Comparison of ENCODE assay signal across 8 mouse cellular contexts in the genomic region with DNA sequence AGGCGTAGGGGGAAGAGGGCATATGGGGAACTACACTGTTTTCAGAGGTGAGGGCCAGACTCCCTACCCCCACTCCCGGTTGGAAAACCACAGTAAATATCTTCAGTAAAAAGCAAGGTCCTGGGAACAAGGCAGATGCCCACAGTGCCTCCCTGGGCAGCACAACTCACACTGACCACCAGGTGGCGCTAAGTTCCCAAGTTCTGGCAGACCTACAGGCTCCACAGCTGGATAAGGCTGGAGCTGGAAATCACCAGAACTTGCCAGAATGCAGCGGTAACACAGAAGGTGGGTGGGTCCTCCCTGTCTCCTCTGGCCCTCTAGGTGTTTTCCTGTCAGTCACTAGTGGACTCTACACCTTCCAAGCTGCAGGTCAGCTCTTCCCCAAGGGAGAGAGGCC. TPM values are rescaled to one million over a fixed set of nuclear protein-coding genes. Genes with fewer than 3 reads are reported as not detected.
DNase-seq lines count a peak whose midpoint lies in the region; ATAC-seq and TF ChIP-seq lines count a peak whose summit lies in the region.

No protein-coding gene starts in this region.

- H3K27me3 ChIP-seq in heart, embryonic 13.5 days (replicated peaks), result peaks cover 12% of the 10 kb centered on the region
- H3K27me3 ChIP-seq in liver, embryonic 11.5 days (replicated peaks; ENCODE audit: control insufficient read depth, insufficient read depth, low read length), result no peaks in the 10 kb centered on the region; the same call in 1 of the 2 replicates
- H3K27me3 ChIP-seq in stomach, embryonic 14.5 days (ENCODE audit: control insufficient read depth, insufficient read depth, low read length), result no peaks in the 10 kb centered on the region

- 9% methylated on average over 4 of the region's 4 CpGs for WGBS in bone marrow, adult 2 months
- WGBS in heart, embryonic 13.5 days, result 8% methylated on average over 4 of the region's 4 CpGs
- WGBS in liver, embryonic 11.5 days, result 9% methylated on average over 4 of the region's 4 CpGs
- WGBS in stomach, embryonic 14.5 days, result 17% methylated on average over 4 of the region's 4 CpGs

- TF ChIP-seq POLR2A in bone marrow, adult 2 months (IDR thresholded peaks at IDR 0.05; ENCODE audit: borderline replicate concordance, control insufficient read depth, low read depth, low read length), result no peak

- H3K9me3 ChIP-seq in heart, embryonic 13.5 days, result no peaks in the 10 kb centered on the region
- H3K9me3 ChIP-seq in liver, embryonic 11.5 days (ENCODE audit: control insufficient read depth, low read length), result no peaks in the 10 kb centered on the region
- H3K9me3 ChIP-seq in stomach, embryonic 14.5 days (ENCODE audit: control insufficient read depth, low read depth, low read length), result no peaks in the 10 kb centered on the region; the same call in 1 of the 2 replicates

- H3K4me3 ChIP-seq in bone marrow, adult 2 months (replicated peaks; ENCODE audit: control insufficient read depth, low read depth, low read length), result no peak overlapping the region
- no peak overlapping the region for H3K4me3 ChIP-seq in heart, embryonic 13.5 days
- H3K4me3 ChIP-seq in liver, embryonic 11.5 days (ENCODE audit: low read depth, low read length), result no peak overlapping the region
- H3K4me3 ChIP-seq in stomach, embryonic 14.5 days (ENCODE audit: low read depth, low read length), result no peak overlapping the region

- ATAC-seq in erythroid progenitor cell, adult 5-6 weeks (replicated peaks; ENCODE audit: low FRiP score, poor library complexity, severe bottlenecking), result peak; percentile 77
- 0 out of 2 replicates have a peak, but pooled peaks have one; percentile 33 for ATAC-seq in heart, embryonic 13.5 days (ENCODE audit: extremely low read depth, insufficient number of reproducible peaks, low FRiP score, low TSS enrichment)
- ATAC-seq in liver, embryonic 11.5 days (replicated peaks; ENCODE audit: low FRiP score), result peak; percentile 74
- peak; percentile 77; the same call in 1 of the 2 replicates for ATAC-seq in stomach, embryonic 14.5 days (ENCODE audit: insufficient number of reproducible peaks, insufficient read depth, low FRiP score, low read depth)

- H3K4me2 ChIP-seq in heart, embryonic 13.5 days, result no peak overlapping the region
- no peak overlapping the region for H3K4me2 ChIP-seq in liver, embryonic 11.5 days
- H3K4me2 ChIP-seq in stomach, embryonic 14.5 days (replicated peaks; ENCODE audit: low read depth, low read length), result no peak overlapping the region

- peak; percentile 99 for TF ChIP-seq CTCF in bone marrow, adult 2 months (IDR thresholded peaks at IDR 0.05; ENCODE audit: control insufficient read depth, insufficient read depth, low read length)

- no peaks in the 10 kb centered on the region for H3K36me3 ChIP-seq in heart, embryonic 13.5 days
- no peaks in the 10 kb centered on the region for H3K36me3 ChIP-seq in liver, embryonic 11.5 days (ENCODE audit: control insufficient read depth, insufficient read depth, low read length)
- no peaks in the 10 kb centered on the region for H3K36me3 ChIP-seq in stomach, embryonic 14.5 days (ENCODE audit: control insufficient read depth, insufficient read depth, low read length)

- DNase-seq in B cell, adult 2 months, result peak; percentile 88 to 89
- peak; percentile 94 for DNase-seq in kidney, postnatal 10 days
- DNase-seq in liver, embryonic 11.5 days (ENCODE audit: low spot score), result peak; percentile 84
- DNase-seq in natural killer cell, adult 2 months (ENCODE audit: low spot score in 2 of 2), result peak; percentile 84 to 85

- H3K9ac ChIP-seq in heart, embryonic 13.5 days, result no peak overlapping the region
- H3K9ac ChIP-seq in liver, embryonic 11.5 days (ENCODE audit: low read depth, low read length), result no peak overlapping the region
- no peak overlapping the region for H3K9ac ChIP-seq in stomach, embryonic 14.5 days (replicated peaks; ENCODE audit: low read depth, low read length)

- no peak overlapping the region for H3K27ac ChIP-seq in bone marrow, adult 2 months (ENCODE audit: control insufficient read depth, insufficient read depth, low read depth, low read length, poor library complexity)
- H3K27ac ChIP-seq in heart, embryonic 13.5 days (replicated peaks), result no peak overlapping the region
- H3K27ac ChIP-seq in liver, embryonic 11.5 days (ENCODE audit: low read depth, low read length), result no peak overlapping the region
- no peak overlapping the region for H3K27ac ChIP-seq in stomach, embryonic 14.5 days (ENCODE audit: low read length)

- no peaks in the 10 kb centered on the region for H3K4me1 ChIP-seq in bone marrow, adult 2 months (ENCODE audit: control insufficient read depth, insufficient read depth, low read length)
- H3K4me1 ChIP-seq in heart, embryonic 13.5 days, result peaks cover 17% of the 10 kb centered on the region
- peaks cover 11% of the 10 kb centered on the region for H3K4me1 ChIP-seq in liver, embryonic 11.5 days (replicated peaks; ENCODE audit: control insufficient read depth, insufficient read depth, low read length)
- H3K4me1 ChIP-seq in stomach, embryonic 14.5 days (ENCODE audit: control insufficient read depth, insufficient read depth, low read length), result peaks cover 17% of the 10 kb centered on the region

RNA-seq across cellular contexts. Expression of a gene that starts 24.9 kb away (rescaled TPM):
- polyA plus RNA-seq in bone marrow, adult 2 months (2011; ENCODE audit: insufficient read depth, insufficient read length, low replicate concordance, missing spikeins), result 16.8 and 22.5 TPM in 2 replicates
- total RNA-seq in erythroid progenitor cell, adult 5-6 weeks (2015; ENCODE audit: low replicate concordance), result 21.0 and 23.1 TPM in 2 replicates
- total RNA-seq in erythroid progenitor cell, adult 5-6 weeks (2017; ENCODE audit: low replicate concordance), result 12.1 and 15.4 TPM in 2 replicates
- polyA plus RNA-seq in heart, embryonic 13.5 days (2015; fragmentation: Nextera tagmentation; extraction: Ambion mirVana), result 1.5 TPM in 2 replicates
- polyA plus RNA-seq in liver, embryonic 11.5 days (2014; fragmentation: Nextera tagmentation; extraction: Ambion mirVana), result 2.5 TPM in 2 replicates
- 5.0 and 5.8 TPM in 2 replicates for polyA plus RNA-seq in stomach, embryonic 14.5 days (2014; fragmentation: Nextera tagmentation; extraction: Ambion mirVana)

RNA-seq across cellular contexts. Expression of a gene that starts 54.6 kb away (rescaled TPM):
- 104 and 140 TPM in 2 replicates for polyA plus RNA-seq in bone marrow, adult 2 months (2011; ENCODE audit: insufficient read depth, insufficient read length, low replicate concordance, missing spikeins)
- 229 and 314 TPM in 2 replicates for total RNA-seq in erythroid progenitor cell, adult 5-6 weeks (2015; ENCODE audit: low replicate concordance)
- total RNA-seq in erythroid progenitor cell, adult 5-6 weeks (2017; ENCODE audit: low replicate concordance), result 185 and 259 TPM in 2 replicates
- polyA plus RNA-seq in heart, embryonic 13.5 days (2015; fragmentation: Nextera tagmentation; extraction: Ambion mirVana), result 13.5 and 13.9 TPM in 2 replicates
- 72.8 and 76.7 TPM in 2 replicates for polyA plus RNA-seq in liver, embryonic 11.5 days (2014; fragmentation: Nextera tagmentation; extraction: Ambion mirVana)
- polyA plus RNA-seq in stomach, embryonic 14.5 days (2014; fragmentation: Nextera tagmentation; extraction: Ambion mirVana), result 17.4 and 18.4 TPM in 2 replicates
